Mouse (Mus musculus) midbrain, embryonic 10.5 days (tissue): ENCODE measurements around the gene Sugp2. TPM values are rescaled to one million over a fixed set of nuclear protein-coding genes. Genes with fewer than 3 reads are reported as not detected.

Experiments
- DNase-seq: peaks from one replicate; pipeline ENCODE4 v3.0.0-alpha.2; 2017; ENCODE audit warnings: low spot score
- H3K27ac ChIP-seq: fragments of 300-500 bp; sonication (generic); replicated peaks from 2 replicates; pipeline ENCODE4 v1.5.1; 2016; ENCODE audit warnings: mild to moderate bottlenecking
- H3K27me3 ChIP-seq: fragments of 300-500 bp; sonication (generic); 2 replicates; pipeline ENCODE4 v1.6.1; 2016; ENCODE audit warnings: low read depth, mild to moderate bottlenecking; ENCODE audit not compliant: poor library complexity, severe bottlenecking
- H3K36me3 ChIP-seq: fragments of 300-500 bp; sonication (generic); 2 replicates; pipeline ENCODE4 v1.6.1; 2016; ENCODE audit warnings: mild to moderate bottlenecking, moderate library complexity
- H3K4me1 ChIP-seq: fragments of 300-500 bp; sonication (generic); 2 replicates; pipeline ENCODE4 v1.6.1; 2016
- H3K4me3 ChIP-seq: fragments of 300-500 bp; sonication (generic); 2 replicates; pipeline ENCODE4 v1.5.1; 2016; ENCODE audit warnings: mild to moderate bottlenecking, moderate library complexity
- H3K9me3 ChIP-seq: fragments of 300-500 bp; sonication (generic); replicated peaks from 2 replicates; pipeline ENCODE4 v1.6.1; 2016; ENCODE audit warnings: mild to moderate bottlenecking
- WGBS: fragments of 180-500 bp; shearing (Covaris S2); methylation state at CpG from one replicate; pipeline ENCODE4 v1.1.7; 2016; 5-methylcytosine and 5-hydroxymethylcytosine counted together
- polyA plus RNA-seq: library from polyadenylated mRNA; unstranded; fragments of >200 nt; fragmentation: Nextera tagmentation; extraction: Ambion mirVana; gene quantifications from 2 replicates; pipeline ENCODE4 v1.2.1, GENCODE M21; 2016

Gene Sugp2
- polyA plus RNA-seq, 1 experiment from 2014 or later = 57.6 TPM

DNA sequence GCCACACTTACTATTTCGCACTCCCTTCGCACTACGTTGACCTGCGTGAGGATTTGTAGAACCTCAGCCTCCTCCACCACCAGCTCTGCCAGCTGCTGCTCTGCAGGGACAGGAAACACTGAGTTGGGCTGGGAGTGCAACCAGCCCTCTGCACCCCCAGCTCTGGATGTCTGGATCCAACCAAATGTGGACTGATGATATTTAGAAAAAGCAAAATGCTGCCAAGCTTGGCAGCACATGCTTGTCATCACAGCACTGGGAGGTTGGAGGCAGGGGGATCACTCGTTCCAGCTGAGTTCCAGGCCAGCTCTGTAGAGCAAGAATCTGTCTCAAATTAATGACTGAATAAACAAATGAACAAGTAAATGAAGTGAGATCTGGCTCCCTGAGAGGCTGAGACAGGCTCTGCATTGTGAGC is 60.0 kb downstream of the Sugp2 start:
- Histone ChIP-seq H3K4me3 (no peak overlapping the region), H3K27ac (no peak overlapping the region), H3K36me3 (peaks cover 98% of the 10 kb centered on the region), H3K27me3 (no peaks in the 10 kb centered on the region), H3K9me3 (no peaks in the 10 kb centered on the region), H3K4me1 (no peaks in the 10 kb centered on the region)
- DNase-seq = no peak
- WGBS = 95% methylated on average over 5 of the region's 5 CpGs

DNA sequence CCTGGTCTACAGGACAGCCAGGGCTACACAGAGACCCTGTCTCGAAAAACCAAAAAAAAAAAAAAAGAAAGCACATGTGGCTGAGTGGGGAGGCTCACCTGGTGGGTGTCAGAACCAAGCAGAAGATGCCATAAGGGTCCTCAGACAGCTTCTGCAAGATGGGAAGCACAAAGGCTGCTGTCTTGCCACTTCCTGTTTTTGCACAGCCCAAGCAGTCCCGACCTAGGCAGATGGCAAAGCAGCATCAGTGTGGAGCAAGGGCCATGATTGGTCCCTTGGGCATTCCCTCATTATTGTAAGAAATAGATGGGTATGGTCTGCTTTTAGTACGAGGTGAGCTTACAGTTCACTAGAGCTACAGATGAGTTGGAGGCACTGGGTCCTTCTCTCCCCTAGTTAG is 66.9 kb downstream of the Sugp2 start:
- Histone ChIP-seq H3K9me3 (no peaks in the 10 kb centered on the region), H3K36me3 (peaks cover 68% of the 10 kb centered on the region), H3K4me1 (peaks cover 29% of the 10 kb centered on the region), H3K27ac (no peak overlapping the region), H3K4me3 (peak overlapping the region; percentile 91; the same call in 1 of the 2 replicates), H3K27me3 (no peaks in the 10 kb centered on the region)
- 79% methylated on average over 3 of the region's 3 CpGs for WGBS
- no peak for DNase-seq

DNA sequence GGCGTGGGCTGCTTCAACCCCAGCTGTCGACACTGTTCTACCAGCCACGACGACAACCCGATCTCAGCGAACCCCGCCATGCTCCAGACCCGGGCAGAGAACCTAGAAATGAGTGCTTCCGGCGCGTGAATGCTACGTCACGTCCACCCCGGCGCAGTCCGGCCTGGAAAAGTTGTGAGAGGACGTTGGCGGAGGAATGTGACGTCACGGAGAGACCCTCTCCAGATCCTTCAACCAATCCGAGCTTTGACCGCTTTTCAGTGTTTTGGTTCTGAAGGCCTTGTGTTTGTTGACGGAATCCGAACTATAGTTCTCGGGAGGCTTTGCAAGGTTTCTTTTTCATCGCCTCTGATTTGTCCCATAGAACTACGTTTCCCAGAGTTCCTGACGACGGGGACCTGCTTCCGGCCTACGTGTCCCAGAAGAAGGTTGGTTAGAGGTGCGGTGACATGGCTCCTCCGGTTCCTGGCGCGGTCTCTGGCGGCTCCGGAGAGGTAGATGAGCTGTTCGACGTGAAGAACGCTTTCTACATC is 68.4 kb downstream of the Sugp2 start, which contains the start of the genes Ddx49 and Cope:
Gene Ddx49, minus strand, starts transcription at position 132 of the 533 bp plus-strand sequence.
Gene Cope, plus strand, starts transcription at position 161 of the 533 bp plus-strand sequence.
- under 1% methylated on average over 40 of the region's 40 CpGs for WGBS
- Histone ChIP-seq H3K9me3 (no peaks in the 10 kb centered on the region), H3K4me1 (peaks cover 29% of the 10 kb centered on the region), H3K4me3 (peak within 1 kb of the TSS; percentile 91), H3K36me3 (peaks cover 68% of the 10 kb centered on the region), H3K27me3 (no peaks in the 10 kb centered on the region), H3K27ac (peak within 1 kb of the TSS; percentile 83)
- peak; percentile 96 for DNase-seq

DNA sequence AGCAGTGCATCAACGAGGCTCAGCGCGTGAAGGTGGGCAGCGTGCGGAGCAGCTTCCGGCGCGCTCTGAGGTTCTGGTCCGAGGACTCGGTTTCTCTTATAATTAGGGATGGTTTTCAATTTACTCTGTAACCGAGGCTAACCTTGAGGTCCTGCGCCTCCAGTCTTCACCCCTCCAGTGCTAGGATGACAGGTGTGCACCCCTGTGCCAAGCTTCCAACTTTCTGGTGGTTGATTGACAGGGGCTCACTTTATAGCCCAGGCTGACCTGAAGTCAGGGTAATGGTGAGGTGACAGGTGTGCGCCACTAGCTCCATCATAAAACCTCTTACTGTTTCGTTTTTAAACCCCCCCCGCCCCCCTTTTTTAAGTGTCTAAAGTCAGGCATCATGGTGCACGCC is 68.9 kb downstream of the Sugp2 start:
- H3K9me3 ChIP-seq = no peaks in the 10 kb centered on the region
- no peak for DNase-seq
- peaks cover 29% of the 10 kb centered on the region for H3K4me1 ChIP-seq
- WGBS = 5% methylated on average over 16 of the region's 16 CpGs
- peaks cover 68% of the 10 kb centered on the region for H3K36me3 ChIP-seq
- H3K27me3 ChIP-seq = no peaks in the 10 kb centered on the region
- H3K27ac ChIP-seq = peak overlapping the region; percentile 83
- peak overlapping the region; percentile 91 for H3K4me3 ChIP-seq

DNA sequence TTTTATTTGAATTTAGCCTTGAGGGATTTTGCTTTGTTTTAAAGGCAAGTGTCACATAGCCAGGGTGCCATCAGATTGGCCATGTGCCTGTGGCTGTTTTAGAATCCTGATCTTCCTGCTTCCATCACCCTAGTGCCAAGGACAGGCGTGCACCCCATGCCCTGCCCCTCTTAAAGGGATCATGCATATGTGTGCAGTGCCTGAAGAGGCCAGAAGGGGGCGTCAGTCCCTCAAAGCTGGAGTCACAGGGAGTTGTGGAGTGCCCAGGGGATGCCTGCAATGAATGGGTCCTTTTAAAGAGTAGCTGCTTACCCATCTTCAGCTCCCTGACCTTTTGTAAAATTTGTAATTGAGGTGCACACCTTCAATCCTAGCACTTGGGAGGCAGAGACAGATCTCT is 75.3 kb downstream of the Sugp2 start:
- Histone ChIP-seq H3K27ac (no peak overlapping the region), H3K27me3 (no peaks in the 10 kb centered on the region), H3K4me1 (0 out of 2 replicates have a peak, but pooled peaks cover 1% of the 10 kb centered on the region), H3K9me3 (no peaks in the 10 kb centered on the region), H3K4me3 (no peak overlapping the region), H3K36me3 (peaks cover 93% of the 10 kb centered on the region)
- WGBS = 31% methylated on average over 2 of the region's 2 CpGs
- peak; percentile 42 for DNase-seq

DNA sequence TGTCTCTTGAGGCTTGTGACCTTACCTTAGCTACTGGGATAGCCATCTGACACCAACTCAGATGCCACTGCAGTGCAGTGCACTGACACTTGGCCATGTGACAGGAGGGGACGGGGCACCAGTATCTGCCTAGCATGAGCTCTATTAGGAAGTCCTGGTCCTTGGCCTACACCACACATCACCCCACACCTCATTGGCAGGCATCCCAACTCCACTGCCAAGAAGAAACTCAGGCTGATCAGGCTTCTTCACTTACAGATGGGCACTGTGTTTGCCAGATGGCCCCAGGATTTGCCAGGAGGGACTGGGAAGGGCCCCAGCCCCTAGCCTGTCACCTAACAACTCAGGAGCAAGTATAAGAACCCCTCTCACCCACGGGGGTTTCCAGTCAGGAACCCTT is 79.4 kb downstream of the Sugp2 start:
- peaks cover 18% of the 10 kb centered on the region; the same call in 1 of the 2 replicates for H3K27me3 ChIP-seq
- H3K27ac ChIP-seq = no peak overlapping the region
- H3K4me3 ChIP-seq = no peak overlapping the region
- H3K4me1 ChIP-seq = peaks cover 38% of the 10 kb centered on the region
- no peak for DNase-seq
- peaks cover 52% of the 10 kb centered on the region for H3K36me3 ChIP-seq
- no peaks in the 10 kb centered on the region for H3K9me3 ChIP-seq
- WGBS = 88% methylated on average over 2 of the region's 2 CpGs

DNA sequence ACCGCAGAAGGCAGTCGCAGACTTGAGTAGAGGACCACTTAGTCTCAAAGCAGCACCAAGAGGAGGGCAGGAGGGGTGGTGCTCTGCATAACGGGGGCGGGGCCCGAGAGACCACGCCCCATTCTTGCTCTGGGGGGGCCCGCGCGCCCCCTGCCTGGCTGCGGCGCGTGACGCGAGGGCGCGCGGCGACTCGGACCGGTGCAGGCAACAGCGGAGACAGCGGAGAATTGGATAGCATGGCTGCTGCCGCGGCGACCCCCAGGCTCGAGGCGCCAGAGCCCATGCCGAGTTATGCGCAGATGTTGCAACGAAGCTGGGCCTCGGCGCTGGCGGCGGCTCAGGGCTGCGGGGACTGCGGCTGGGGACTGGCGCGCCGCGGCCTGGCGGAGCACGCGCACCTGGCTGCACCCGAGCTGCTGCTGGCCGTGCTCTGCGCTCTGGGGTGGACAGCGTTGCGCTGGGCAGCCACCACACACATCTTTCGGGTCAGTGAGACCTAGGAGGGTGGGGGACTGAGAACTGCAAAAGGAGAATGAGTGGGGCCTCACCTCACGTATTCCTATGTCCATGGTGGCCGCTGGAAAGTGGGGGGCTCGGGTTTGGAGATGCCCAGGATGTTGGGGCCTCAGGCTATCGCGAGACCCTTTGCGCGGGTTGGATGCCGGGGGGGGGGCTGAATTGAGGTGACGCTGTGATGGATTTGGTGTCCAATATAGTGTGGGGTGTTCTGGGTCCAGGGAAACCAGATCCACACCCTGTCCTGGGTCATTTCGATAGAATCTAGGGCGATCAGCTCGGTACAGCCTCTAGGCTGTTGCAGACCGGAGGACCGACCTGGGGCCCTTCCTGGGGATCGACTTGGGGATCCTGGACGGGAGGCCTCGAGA is 81.8 kb downstream of the Sugp2 start, which contains the start of gene Cers1:
Gene Cers1, plus strand, starts transcription at position 152 of the 887 bp plus-strand sequence.
- Histone ChIP-seq H3K4me1 (peaks cover 38% of the 10 kb centered on the region), H3K36me3 (peaks cover 32% of the 10 kb centered on the region), H3K27ac (peak within 1 kb of the TSS; percentile 85), H3K9me3 (no peaks in the 10 kb centered on the region), H3K27me3 (peaks cover 19% of the 10 kb centered on the region; the same call in 1 of the 2 replicates), H3K4me3 (peak within 1 kb of the TSS; percentile 69)
- peak; percentile 77 for DNase-seq
- WGBS = 3% methylated on average over 66 of the region's 66 CpGs

DNA sequence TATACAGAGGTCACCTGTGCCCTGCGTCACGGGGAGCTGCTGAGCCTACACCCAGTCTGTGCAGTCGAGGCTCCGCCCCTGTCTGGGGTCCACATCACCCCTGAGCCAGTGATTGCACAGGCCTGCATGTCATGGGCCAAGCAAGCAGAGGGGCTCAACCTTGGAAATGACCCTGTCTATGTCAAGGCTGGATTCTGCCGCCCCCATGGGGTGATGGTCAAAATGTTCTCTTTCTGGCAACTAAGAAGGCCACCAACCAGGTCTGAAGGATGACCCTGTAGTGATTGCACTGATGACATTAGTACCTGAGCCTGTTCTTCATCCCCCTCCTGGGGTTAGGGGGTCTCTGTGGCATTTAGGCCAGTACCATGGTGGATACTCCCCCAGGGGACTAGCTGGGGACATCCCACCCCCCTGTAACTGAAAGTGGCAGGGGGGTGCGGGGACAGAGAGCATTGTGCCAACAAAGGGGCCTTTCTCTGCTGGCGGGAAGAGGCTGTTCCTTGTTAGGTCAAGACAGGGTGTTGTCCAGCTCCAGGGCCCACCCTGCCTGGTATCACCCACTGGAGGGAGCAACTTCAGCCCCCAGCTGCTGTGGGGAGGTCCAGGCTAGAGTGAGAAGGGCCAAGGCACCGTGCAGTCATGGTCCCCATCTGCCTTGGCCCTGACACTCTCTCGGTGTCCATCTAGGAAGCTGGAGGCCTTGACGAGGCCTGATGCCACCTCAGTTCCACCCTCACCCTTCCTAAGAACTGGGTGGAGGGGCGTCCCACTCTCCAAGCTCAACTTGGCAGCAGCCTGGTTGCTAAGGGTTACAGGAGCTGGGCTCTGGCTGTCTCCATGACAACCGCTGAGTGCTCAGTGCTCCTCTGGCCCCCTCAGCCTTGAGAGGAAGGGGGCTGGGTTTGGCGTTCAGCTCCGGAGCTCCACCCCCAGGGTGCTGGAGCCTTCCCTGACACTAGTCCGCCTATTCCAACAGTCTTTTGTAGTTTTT is 82.8 kb downstream of the Sugp2 start:
- peaks cover 38% of the 10 kb centered on the region for H3K4me1 ChIP-seq
- H3K9me3 ChIP-seq = no peaks in the 10 kb centered on the region
- peak overlapping the region; percentile 85 for H3K27ac ChIP-seq
- 10% methylated on average over 15 of the region's 15 CpGs for WGBS
- peaks cover 23% of the 10 kb centered on the region for H3K36me3 ChIP-seq
- H3K4me3 ChIP-seq = peak overlapping the region; percentile 69
- DNase-seq = peak; percentile 86
- peaks cover 19% of the 10 kb centered on the region; the same call in 1 of the 2 replicates for H3K27me3 ChIP-seq

DNA sequence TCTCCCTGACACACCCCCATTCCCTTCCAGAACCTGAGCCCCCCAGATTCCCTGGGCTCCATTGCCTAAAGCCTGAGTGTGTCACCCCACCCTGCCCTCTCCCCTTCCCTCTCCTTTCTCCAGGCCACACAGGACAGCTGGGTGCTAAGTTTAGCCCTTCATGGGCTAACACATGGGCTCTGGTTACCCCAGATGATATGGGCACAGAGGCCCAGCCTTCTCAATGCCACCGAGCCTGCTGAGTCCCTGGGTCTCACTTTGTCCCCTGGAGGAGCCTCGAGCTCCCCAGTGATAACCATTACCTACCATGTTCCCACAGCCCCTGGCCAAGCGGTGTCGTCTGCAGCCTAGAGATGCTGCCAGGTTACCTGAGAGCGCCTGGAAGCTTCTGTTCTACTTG is 83.8 kb downstream of the Sugp2 start:
- no peak for DNase-seq

DNA sequence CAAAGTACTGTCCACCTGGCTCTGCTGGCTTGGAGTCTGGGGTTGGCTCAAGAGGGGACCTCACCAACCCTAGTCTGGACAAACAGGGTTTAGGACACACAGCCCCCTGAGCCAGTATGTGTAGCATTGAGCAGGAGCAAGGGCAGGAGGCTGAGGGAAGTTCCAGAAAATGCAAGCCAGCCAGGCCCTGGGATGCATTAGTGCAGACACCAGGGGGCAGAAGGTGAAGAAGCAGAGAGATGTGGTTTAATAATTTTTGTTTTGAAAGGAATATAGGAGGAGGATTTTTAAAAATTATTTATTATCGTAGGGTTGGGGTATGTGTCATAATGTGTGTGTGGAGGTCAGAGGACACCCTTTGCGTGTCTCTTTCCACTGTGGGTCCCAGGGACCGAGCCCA is 89.7 kb downstream of the Sugp2 start:
- 85% methylated on average over 3 of the region's 3 CpGs for WGBS
- Histone ChIP-seq H3K9me3 (no peaks in the 10 kb centered on the region), H3K27me3 (peaks cover 6% of the 10 kb centered on the region), H3K4me1 (peaks cover 2% of the 10 kb centered on the region; the same call in 1 of the 2 replicates), H3K36me3 (peaks cover 32% of the 10 kb centered on the region), H3K27ac (no peak overlapping the region), H3K4me3 (no peak overlapping the region)
- no peak for DNase-seq

More for the DNA sequence above, 83.8 kb downstream of the Sugp2 start:
- Histone ChIP-seq H3K36me3 (peaks cover 14% of the 10 kb centered on the region), H3K27me3 (peaks cover 19% of the 10 kb centered on the region; the same call in 1 of the 2 replicates), H3K4me1 (peaks cover 38% of the 10 kb centered on the region), H3K27ac (peak overlapping the region; percentile 85), H3K9me3 (no peaks in the 10 kb centered on the region), H3K4me3 (peak overlapping the region; percentile 69)
- WGBS = 87% methylated on average over 5 of the region's 5 CpGs

DNA sequence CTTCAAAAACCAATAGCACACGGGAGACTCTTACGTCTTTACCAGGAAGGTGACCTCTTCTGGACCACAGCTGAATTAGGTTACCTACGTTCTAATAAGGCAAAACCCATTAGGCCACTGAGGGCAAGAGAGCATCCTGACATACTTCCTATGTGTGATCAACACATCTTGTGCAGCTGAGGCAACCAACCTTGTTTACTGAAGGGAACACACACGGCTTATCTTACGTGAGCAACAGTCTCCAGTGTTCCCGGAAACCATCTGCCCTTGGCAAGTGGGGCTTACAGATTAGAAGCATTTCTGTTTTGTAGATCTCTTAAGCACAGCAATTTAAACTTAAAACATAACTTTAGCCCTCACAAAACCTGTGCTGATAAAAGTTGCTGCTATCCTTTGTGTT is 93.5 kb downstream of the Sugp2 start:
- DNase-seq = no peak
- Histone ChIP-seq H3K4me3 (no peak overlapping the region), H3K36me3 (peaks cover 46% of the 10 kb centered on the region), H3K27ac (no peak overlapping the region), H3K9me3 (no peaks in the 10 kb centered on the region), H3K27me3 (peaks cover 36% of the 10 kb centered on the region), H3K4me1 (peaks cover 40% of the 10 kb centered on the region)
- 90% methylated on average over 6 of the region's 6 CpGs for WGBS
